Mouse (Mus musculus) CD4-positive helper T cell, adult 2 months (primary cell): ENCODE results near the gene Btg1.
A peak's percentile ranks its signal among the peaks of the same experiment; 100 is the strongest.

ENCODE experiments used
- DNase-seq: peaks from one replicate; pipeline ENCODE4 v3.0.0-alpha.2; 2012; ENCODE audit warnings: low read depth, missing footprints, low spot score

Btg1 gene

DNA sequence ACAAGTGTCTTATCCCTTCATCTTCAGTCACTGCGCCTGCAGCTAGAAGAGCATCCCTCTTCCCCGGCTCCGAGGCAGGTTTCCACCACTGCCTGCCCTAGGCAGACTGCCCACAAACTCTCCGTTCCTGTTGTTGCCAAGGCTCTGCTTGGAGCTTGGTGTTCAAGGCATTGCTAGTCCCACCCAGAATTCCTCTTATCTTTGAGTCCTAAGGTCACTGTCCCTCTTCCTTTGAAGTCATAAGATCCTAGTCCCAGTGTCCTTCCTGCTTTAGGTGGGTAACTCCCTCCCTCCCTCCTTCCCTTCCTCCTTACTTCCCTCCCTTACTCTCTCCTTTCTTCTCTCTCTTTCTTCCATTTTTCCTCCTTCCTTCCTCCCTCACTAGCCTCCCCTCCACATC lies 46.2 kb downstream of the Btg1 start:
- DNase-seq, result no peak

DNA sequence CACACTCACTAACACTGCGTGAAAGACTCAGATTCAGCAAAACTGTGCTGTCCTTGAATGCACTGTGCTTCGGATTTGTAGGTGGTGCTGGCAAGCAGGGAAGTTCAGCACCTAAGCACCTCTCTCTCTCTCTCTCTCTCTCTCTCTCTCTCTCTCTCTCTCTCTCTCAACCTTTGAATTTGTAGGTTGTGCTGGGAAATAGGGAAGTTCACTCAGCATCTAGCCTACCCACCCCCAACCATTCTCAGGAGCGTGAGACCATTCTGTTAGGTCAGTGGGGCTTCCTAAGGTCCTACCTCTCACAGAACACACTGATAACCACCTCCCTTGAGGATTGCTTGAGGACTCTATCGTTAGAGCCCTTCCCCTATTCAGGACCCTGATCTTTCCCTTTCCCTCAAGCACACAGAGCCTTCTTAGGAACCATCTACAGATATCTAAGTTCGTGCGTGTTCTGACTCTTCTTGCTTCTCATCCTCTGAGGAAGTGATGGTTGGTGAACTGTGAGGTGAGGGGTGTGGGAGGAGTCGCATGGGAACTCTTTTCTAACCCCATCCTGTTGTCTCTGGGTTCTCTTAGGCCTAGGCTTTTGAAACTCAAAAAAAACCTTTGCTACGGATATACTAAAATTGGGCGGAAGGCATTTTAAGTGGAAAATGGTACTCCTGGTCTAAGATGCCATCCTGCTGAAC lies 47.1 kb downstream of the Btg1 start:
- DNase-seq, result peak; percentile 84
